In the genomic region with DNA sequence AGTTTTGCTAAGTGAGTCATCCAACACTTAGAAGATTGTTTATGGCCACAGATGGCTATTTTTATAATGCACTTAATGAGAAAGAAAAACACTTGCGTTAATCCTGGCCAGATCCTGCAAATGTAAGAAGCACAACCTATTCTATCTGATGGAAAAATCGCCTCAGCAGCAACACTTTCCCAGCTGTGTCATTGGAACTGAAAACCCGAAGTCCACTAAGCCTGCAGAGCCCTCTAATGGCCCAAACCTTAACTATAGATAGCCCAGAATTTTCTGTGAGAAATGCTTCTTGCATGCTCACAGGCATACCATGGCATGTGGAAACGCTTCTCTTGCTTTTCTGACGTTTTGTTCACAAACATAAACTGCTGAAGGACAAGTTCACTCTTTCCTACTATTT, we compare ENCODE assay signal across 15 mouse cellular contexts.
DNase-seq lines count a peak whose midpoint lies in the region; ATAC-seq and TF ChIP-seq lines count a peak whose summit lies in the region.
"Had no signal": no experiment of that assay in that cellular context is flagged by ENCODE, and none has a peak within 500 bp of the region (broad histone marks: within the 10 kb centered on the region; RNA-seq: fewer than 3 reads in every experiment).

No protein-coding gene starts in this region.

- peak; percentile 40 for TF ChIP-seq RAD21 in CH12.LX (IDR thresholded peaks at IDR 0.05; ENCODE audit: low read depth, low read length)

- 52% methylated on average over 5 of the region's 5 CpGs for WGBS in hindbrain, postnatal 0 days
- WGBS in hindbrain, embryonic 10.5 days = 67% methylated on average over 5 of the region's 5 CpGs

- dilution Hi-C loops in CH12.LX (cut with MboI; ENCODE audit: extremely low pct_ligation_motif_present, extremely low pct_unique_long_range_greater_than_20kb, low sequenced_read_pairs) = no loop called here

- H3K9ac ChIP-seq in hindbrain, postnatal 0 days (replicated peaks; ENCODE audit: low read length) = no peak overlapping the region
- no peak overlapping the region for H3K9ac ChIP-seq in CH12.LX (ENCODE audit: insufficient read depth, low read depth)
- H3K9ac ChIP-seq: heart, embryonic 13.5 days; stomach, embryonic 15.5 days had no signal

- H3K27ac ChIP-seq in hindbrain, postnatal 0 days = no peak overlapping the region
- H3K27ac ChIP-seq in hindbrain, embryonic 10.5 days = no peak overlapping the region
- H3K27ac ChIP-seq in CH12.LX (ENCODE audit: insufficient read depth, low read depth) = no peak overlapping the region
- no peak overlapping the region for H3K27ac ChIP-seq in cortical plate, adult 2 months (ENCODE audit: insufficient read depth, low read length)
- H3K27ac ChIP-seq: heart, embryonic 13.5 days; stomach, embryonic 15.5 days had no signal

- in situ Hi-C loops in CH12.LX (cut with MboI; ENCODE audit: low pct_ligation_motif_present, low pct_unique_long_range_greater_than_20kb, low sequenced_read_pairs) = no loop called here

- H3K36me3 ChIP-seq in hindbrain, postnatal 0 days (ENCODE audit: insufficient read depth, low read length) = no peaks in the 10 kb centered on the region; the same call in 1 of the 2 replicates
- H3K36me3 ChIP-seq in hindbrain, embryonic 10.5 days = no peaks in the 10 kb centered on the region
- no peaks in the 10 kb centered on the region for H3K36me3 ChIP-seq in CH12.LX (replicated peaks in 1 of 2; ENCODE audit: control insufficient read depth in 1 of 2, insufficient read depth in 1 of 2, low read length in 1 of 2)
- H3K36me3 ChIP-seq: G1E; heart, embryonic 13.5 days; stomach, embryonic 15.5 days had no signal

- H3K9me3 ChIP-seq in hindbrain, postnatal 0 days (ENCODE audit: low read length) = no peaks in the 10 kb centered on the region
- no peaks in the 10 kb centered on the region for H3K9me3 ChIP-seq in hindbrain, embryonic 10.5 days
- no peaks in the 10 kb centered on the region for H3K9me3 ChIP-seq in CH12.LX (replicated peaks; ENCODE audit: low read length)
- H3K9me3 ChIP-seq: G1E; heart, embryonic 13.5 days; stomach, embryonic 15.5 days had no signal

- TF ChIP-seq POLR2A in CH12.LX (IDR thresholded peaks at IDR 0.05; ENCODE audit: low read depth, low read length) = no peak
- no peak for TF ChIP-seq POLR2A in cortical plate, adult 2 months (IDR thresholded peaks at IDR 0.05; ENCODE audit: extremely low read depth, insufficient read depth, low read length)

- DNase-seq in hindbrain, postnatal 0 days (ENCODE audit: low spot score) = peak; percentile 70
- DNase-seq in hindbrain, embryonic 10.5 days (ENCODE audit: low spot score) = no peak
- peak; percentile 14 for DNase-seq in 416B (ENCODE audit: low read depth)
- peak; percentile 9 for DNase-seq in CH12.LX (ENCODE audit: extremely low read depth)
- DNase-seq in c-Kit-positive CD71-positive TER-119-positive erythroid progenitor cells, embryonic 14.5 days (ENCODE audit: low spot score) = no peak
- no peak for DNase-seq in kidney, postnatal 4 days
- no peak for DNase-seq in layer of hippocampus, postnatal 25 days (ENCODE audit: extremely low spot score in 1 of 2, low spot score in 1 of 2)
- DNase-seq: kidney, adult 2 months; left cerebral cortex, postnatal 4 days had no signal

- ATAC-seq in hindbrain, postnatal 0 days = peak; percentile 56
- ATAC-seq: forebrain, embryonic 16.5 days had no signal

- no peaks in the 10 kb centered on the region for H3K27me3 ChIP-seq in hindbrain, postnatal 0 days (ENCODE audit: insufficient read depth, low read length)
- H3K27me3 ChIP-seq in hindbrain, embryonic 10.5 days (ENCODE audit: insufficient read depth, poor library complexity, severe bottlenecking) = no peaks in the 10 kb centered on the region
- no peaks in the 10 kb centered on the region for H3K27me3 ChIP-seq in CH12.LX (replicated peaks)
- H3K27me3 ChIP-seq: heart, embryonic 13.5 days; stomach, embryonic 15.5 days had no signal

- peak; percentile 64 for TF ChIP-seq CTCF in hindbrain, postnatal 0 days (IDR thresholded peaks at IDR 0.05; ENCODE audit: low read depth)
- peak in 1 of 2 experiments; percentile 40; a peak in 2 of 4 replicates for TF ChIP-seq CTCF in CH12.LX (conservative IDR thresholded peaks at IDR 0.05 in 1 of 2, IDR thresholded peaks at IDR 0.05 in 1 of 2; ENCODE audit: low read depth in 2 of 2, low read length in 2 of 2)
- peak; percentile 44; the same call in 1 of the 2 replicates for TF ChIP-seq CTCF in cortical plate, adult 2 months (IDR thresholded peaks at IDR 0.05; ENCODE audit: extremely low read depth, insufficient read depth, low read length)

- no peak overlapping the region for H3K4me3 ChIP-seq in hindbrain, postnatal 0 days (ENCODE audit: low read length)
- H3K4me3 ChIP-seq in hindbrain, embryonic 10.5 days = no peak overlapping the region
- no peak overlapping the region for H3K4me3 ChIP-seq in CH12.LX (replicated peaks in 1 of 3; ENCODE audit: low read depth in 2 of 3, low read length in 2 of 3, poor library complexity in 1 of 3)
- H3K4me3 ChIP-seq in cortical plate, adult 2 months (ENCODE audit: insufficient read depth, low read length) = no peak overlapping the region
- H3K4me3 ChIP-seq: heart, embryonic 13.5 days; stomach, embryonic 15.5 days had no signal

- no peaks in the 10 kb centered on the region for H3K79me2 ChIP-seq in CH12.LX (replicated peaks; ENCODE audit: control insufficient read depth, extremely low read depth, insufficient read depth, poor library complexity, severe bottlenecking)

- H3K4me1 ChIP-seq in hindbrain, postnatal 0 days (ENCODE audit: insufficient read depth, low read length) = no peaks in the 10 kb centered on the region
- H3K4me1 ChIP-seq in hindbrain, embryonic 10.5 days (replicated peaks) = peaks cover 7% of the 10 kb centered on the region
- H3K4me1 ChIP-seq in CH12.LX (ENCODE audit: control insufficient read depth in 1 of 2, insufficient read depth in 2 of 2) = no peaks in the 10 kb centered on the region
- peaks cover 7% of the 10 kb centered on the region for H3K4me1 ChIP-seq in cortical plate, adult 2 months (ENCODE audit: control insufficient read depth, insufficient read depth, low read length)
- H3K4me1 ChIP-seq: heart, embryonic 13.5 days; stomach, embryonic 15.5 days had no signal

- TF ChIP-seq EP300 in CH12.LX (IDR thresholded peaks at IDR 0.05; ENCODE audit: low read length) = no peak

- no peak overlapping the region for H3K4me2 ChIP-seq in hindbrain, postnatal 0 days (ENCODE audit: low read depth, low read length)
- no peak overlapping the region for H3K4me2 ChIP-seq in CH12.LX (ENCODE audit: insufficient read depth, low read depth, poor library complexity, severe bottlenecking)
- H3K4me2 ChIP-seq: heart, embryonic 13.5 days; midbrain, embryonic 11.5 days; stomach, embryonic 15.5 days had no signal

TF ChIP-seq in CH12.LX, 34 proteins besides CTCF, POLR2A, EP300 and RAD21:
- no peak for TF ChIP-seq HCFC1 (IDR thresholded peaks at IDR 0.05; ENCODE audit: low read depth, low read length)
- TF ChIP-seq CHD2 (IDR thresholded peaks at IDR 0.05; ENCODE audit: low read length) = no peak

Comparison
In these comparisons a context has a peak if more than half of its experiments do, and no peak if none do; other contexts are left out.
1. DNase-seq: peak in hindbrain, postnatal 0 days (single experiment), 416B (single experiment) and CH12.LX (single experiment); none in hindbrain, embryonic 10.5 days (single experiment), c-Kit-positive CD71-positive TER-119-positive erythroid progenitor cells, embryonic 14.5 days (single experiment), kidney, postnatal 4 days (0 of 2) and layer of hippocampus, postnatal 25 days (0 of 2).